Mouse (Mus musculus): ENCODE results near the gene Ank3. TPM values are rescaled to one million over a fixed set of nuclear protein-coding genes. Genes with fewer than 3 reads are reported as not detected.

The Ank3 gene
- polyA plus RNA-seq, 1 experiment from 2014 or later = 24.5 TPM

DNA sequence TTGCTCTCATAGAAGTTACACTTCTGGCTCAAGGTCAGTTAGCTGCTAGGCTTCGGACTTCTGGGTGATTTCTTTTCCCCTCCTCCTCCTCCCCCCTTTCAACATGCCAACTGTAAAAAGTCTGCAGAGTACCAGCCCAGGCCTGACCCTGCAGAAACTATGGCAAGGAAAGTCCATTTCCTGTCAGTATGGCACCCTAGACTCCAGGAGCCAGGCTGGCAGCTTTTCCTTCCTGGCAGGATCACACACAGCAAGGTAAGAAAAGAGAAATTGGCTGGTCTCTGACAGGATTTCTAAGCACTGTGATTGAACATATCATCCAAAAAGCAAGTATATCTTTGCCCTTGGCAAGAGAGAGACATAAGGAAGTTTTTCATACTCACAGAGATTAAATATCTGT lies 333.3 kb downstream of the Ank3 start:
- H3K9ac ChIP-seq (replicated peaks; ENCODE audit: low read depth) = no peak overlapping the region
- WGBS = 53% methylated on average over 1 of the region's 1 CpGs
- H3K36me3 ChIP-seq (ENCODE audit: insufficient read depth, low read length) = no peaks in the 10 kb centered on the region
- H3K27ac ChIP-seq (ENCODE audit: low read length) = no peak overlapping the region
- no peaks in the 10 kb centered on the region for H3K27me3 ChIP-seq (replicated peaks; ENCODE audit: insufficient read depth, low read length)
- no peak overlapping the region for H3K4me3 ChIP-seq (ENCODE audit: low read depth, low read length)
- TF ChIP-seq EP300 (IDR thresholded peaks at IDR 0.05) (no peak), CTCF (IDR thresholded peaks at IDR 0.05) (no peak)
- no peaks in the 10 kb centered on the region for H3K4me1 ChIP-seq (ENCODE audit: insufficient read depth, low read depth, low read length)
- no peak for ATAC-seq
- H3K9me3 ChIP-seq (ENCODE audit: low read length) = no peaks in the 10 kb centered on the region
- no peak for DNase-seq (ENCODE audit: low spot score)
- no peak overlapping the region for H3K4me2 ChIP-seq (replicated peaks; ENCODE audit: low read depth, low read length)

DNA sequence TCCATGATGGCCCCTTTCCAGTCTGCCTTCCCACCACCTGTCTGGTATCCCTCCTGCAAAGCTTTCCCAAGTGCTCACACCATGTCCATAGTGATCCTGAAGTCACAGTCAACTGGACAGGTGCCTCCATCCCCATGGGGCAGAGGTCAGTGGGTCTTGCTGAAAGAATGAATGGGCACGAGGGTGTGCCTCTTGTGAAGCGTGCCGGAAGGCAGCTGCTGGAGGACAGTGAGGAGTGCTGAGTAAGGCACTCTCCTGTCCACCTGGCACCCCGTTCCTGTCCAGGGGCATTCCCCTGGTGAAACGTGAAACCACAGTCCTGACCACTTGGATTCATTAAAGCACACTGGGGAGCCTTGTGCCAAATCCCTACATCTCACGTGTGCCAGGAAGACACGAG lies 337.7 kb downstream of the Ank3 start:
- Histone ChIP-seq H3K27ac (ENCODE audit: low read length) (no peak overlapping the region), H3K4me2 (replicated peaks; ENCODE audit: low read depth, low read length) (no peak overlapping the region), H3K4me1 (ENCODE audit: insufficient read depth, low read depth, low read length) (no peaks in the 10 kb centered on the region), H3K9ac (replicated peaks; ENCODE audit: low read depth) (no peak overlapping the region), H3K4me3 (ENCODE audit: low read depth, low read length) (no peak overlapping the region), H3K9me3 (ENCODE audit: low read length) (no peaks in the 10 kb centered on the region), H3K36me3 (ENCODE audit: insufficient read depth, low read length) (no peaks in the 10 kb centered on the region), H3K27me3 (replicated peaks; ENCODE audit: insufficient read depth, low read length) (no peaks in the 10 kb centered on the region)
- no peak for ATAC-seq
- TF ChIP-seq EP300 (IDR thresholded peaks at IDR 0.05) (no peak), CTCF (IDR thresholded peaks at IDR 0.05) (no peak)
- no peak for DNase-seq (ENCODE audit: low spot score)
- 57% methylated on average over 7 of the region's 7 CpGs for WGBS

DNA sequence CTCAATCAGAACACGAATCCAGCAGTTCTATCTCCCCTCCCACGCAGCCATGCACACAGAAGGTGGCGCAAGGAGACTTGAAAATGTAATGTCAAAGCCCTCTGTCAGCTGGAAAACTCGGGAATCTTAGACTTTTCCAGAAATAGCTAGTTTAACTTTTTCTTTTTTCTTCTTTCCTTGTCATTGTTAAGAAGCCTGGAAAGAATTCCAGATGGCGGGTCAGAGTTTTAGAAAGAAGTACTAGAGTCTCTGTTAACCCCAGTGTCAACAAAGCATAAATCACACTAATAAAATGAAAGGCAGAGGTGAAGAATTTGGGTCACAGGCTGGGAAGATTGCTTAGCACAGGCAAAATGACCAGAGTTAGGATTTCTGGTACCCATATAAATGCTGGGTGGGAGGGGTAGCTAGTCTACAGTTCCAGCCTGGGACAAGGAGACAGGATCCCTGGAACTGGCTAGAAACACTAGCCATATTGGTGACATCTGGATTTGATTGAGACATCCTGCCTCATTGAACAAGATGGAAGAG lies 340.2 kb downstream of the Ank3 start:
- Histone ChIP-seq H3K9me3 (ENCODE audit: low read length) (no peaks in the 10 kb centered on the region), H3K9ac (replicated peaks; ENCODE audit: low read depth) (no peak overlapping the region), H3K4me1 (ENCODE audit: insufficient read depth, low read depth, low read length) (no peaks in the 10 kb centered on the region), H3K4me2 (replicated peaks; ENCODE audit: low read depth, low read length) (no peak overlapping the region), H3K27me3 (replicated peaks; ENCODE audit: insufficient read depth, low read length) (no peaks in the 10 kb centered on the region), H3K36me3 (ENCODE audit: insufficient read depth, low read length) (no peaks in the 10 kb centered on the region), H3K27ac (ENCODE audit: low read length) (no peak overlapping the region), H3K4me3 (ENCODE audit: low read depth, low read length) (no peak overlapping the region)
- 44% methylated on average over 5 of the region's 5 CpGs for WGBS
- peak; percentile 25 for DNase-seq (ENCODE audit: low spot score)
- no peak for ATAC-seq
- TF ChIP-seq CTCF (IDR thresholded peaks at IDR 0.05) (peak; percentile 30; the same call in 1 of the 2 replicates), EP300 (IDR thresholded peaks at IDR 0.05) (no peak)

DNA sequence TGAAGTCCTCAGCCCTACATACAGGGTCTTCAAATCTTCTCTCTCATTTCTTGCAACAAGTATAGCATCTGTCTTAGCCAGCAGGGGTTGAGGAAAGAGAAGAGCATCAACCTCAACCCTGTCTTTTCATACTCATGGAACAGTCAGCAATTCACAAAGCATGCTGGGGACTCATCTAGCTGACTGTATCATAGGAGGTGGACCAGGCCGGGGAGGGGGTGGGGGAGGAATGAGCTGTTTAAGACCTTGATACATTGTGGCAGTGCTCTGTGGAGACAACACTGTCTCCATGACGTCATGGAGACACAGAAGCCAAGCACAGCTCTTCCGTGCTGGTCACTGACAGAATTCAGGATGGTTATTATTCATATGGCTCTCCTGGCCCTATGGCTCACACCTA lies 344.0 kb downstream of the Ank3 start:
- H3K4me1 ChIP-seq (ENCODE audit: insufficient read depth, low read depth, low read length) = no peaks in the 10 kb centered on the region
- no peak overlapping the region for H3K9ac ChIP-seq (replicated peaks; ENCODE audit: low read depth)
- WGBS = 71% methylated on average over 3 of the region's 3 CpGs
- no peaks in the 10 kb centered on the region for H3K36me3 ChIP-seq (ENCODE audit: insufficient read depth, low read length)
- H3K4me2 ChIP-seq (replicated peaks; ENCODE audit: low read depth, low read length) = no peak overlapping the region
- no peaks in the 10 kb centered on the region for H3K27me3 ChIP-seq (replicated peaks; ENCODE audit: insufficient read depth, low read length)
- ATAC-seq = no peak
- H3K4me3 ChIP-seq (ENCODE audit: low read depth, low read length) = no peak overlapping the region
- DNase-seq (ENCODE audit: low spot score) = no peak
- H3K27ac ChIP-seq (ENCODE audit: low read length) = no peak overlapping the region
- no peaks in the 10 kb centered on the region for H3K9me3 ChIP-seq (ENCODE audit: low read length)
- TF ChIP-seq EP300 (IDR thresholded peaks at IDR 0.05) (no peak), CTCF (IDR thresholded peaks at IDR 0.05) (no peak)

GRCm38 (mm10) chr10:69744181-69744580 lies 345.6 kb downstream of the Ank3 start:
- H3K27ac ChIP-seq (ENCODE audit: low read length) = no peak overlapping the region
- H3K9ac ChIP-seq (replicated peaks; ENCODE audit: low read depth) = no peak overlapping the region
- H3K36me3 ChIP-seq (ENCODE audit: insufficient read depth, low read length) = no peaks in the 10 kb centered on the region
- DNase-seq (ENCODE audit: low spot score) = peak; percentile 9
- no peaks in the 10 kb centered on the region for H3K9me3 ChIP-seq (ENCODE audit: low read length)
- H3K4me1 ChIP-seq (ENCODE audit: insufficient read depth, low read depth, low read length) = no peaks in the 10 kb centered on the region
- TF ChIP-seq CTCF (IDR thresholded peaks at IDR 0.05) (no peak), EP300 (IDR thresholded peaks at IDR 0.05) (no peak)
- no peak overlapping the region for H3K4me3 ChIP-seq (ENCODE audit: low read depth, low read length)
- no peak overlapping the region for H3K4me2 ChIP-seq (replicated peaks; ENCODE audit: low read depth, low read length)
- ATAC-seq = no peak
- WGBS = 44% methylated on average over 8 of the region's 8 CpGs
- H3K27me3 ChIP-seq (replicated peaks; ENCODE audit: insufficient read depth, low read length) = no peaks in the 10 kb centered on the region

DNA sequence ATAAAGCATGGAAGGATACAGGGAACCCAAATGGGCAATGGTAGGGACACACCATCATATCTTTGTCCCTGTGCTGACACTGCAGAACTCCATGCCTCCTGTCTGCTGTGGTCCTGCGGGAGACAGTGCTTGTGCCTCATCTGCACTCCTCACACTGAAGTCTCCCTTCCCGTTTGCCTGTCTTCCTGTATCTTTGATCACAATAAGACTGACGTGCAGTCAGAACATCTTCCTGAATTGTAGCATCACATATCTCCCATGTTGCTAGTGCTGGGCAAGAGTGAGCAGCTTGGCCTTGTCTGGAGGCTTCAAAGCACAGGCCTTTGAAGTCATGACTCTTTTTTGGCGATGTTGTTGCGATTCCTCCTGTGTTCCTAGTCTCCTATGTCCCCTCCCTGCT lies 346.3 kb downstream of the Ank3 start:
- no peaks in the 10 kb centered on the region for H3K4me1 ChIP-seq (ENCODE audit: insufficient read depth, low read depth, low read length)
- H3K36me3 ChIP-seq (ENCODE audit: insufficient read depth, low read length) = no peaks in the 10 kb centered on the region
- TF ChIP-seq EP300 (IDR thresholded peaks at IDR 0.05) (no peak), CTCF (IDR thresholded peaks at IDR 0.05) (no peak)
- no peaks in the 10 kb centered on the region for H3K9me3 ChIP-seq (ENCODE audit: low read length)
- no peak overlapping the region for H3K9ac ChIP-seq (replicated peaks; ENCODE audit: low read depth)
- no peak overlapping the region for H3K27ac ChIP-seq (ENCODE audit: low read length)
- DNase-seq (ENCODE audit: low spot score) = no peak
- H3K4me2 ChIP-seq (replicated peaks; ENCODE audit: low read depth, low read length) = no peak overlapping the region
- H3K27me3 ChIP-seq (replicated peaks; ENCODE audit: insufficient read depth, low read length) = no peaks in the 10 kb centered on the region
- WGBS = 73% methylated on average over 5 of the region's 5 CpGs
- no peak overlapping the region for H3K4me3 ChIP-seq (ENCODE audit: low read depth, low read length)
- no peak for ATAC-seq

- no peak overlapping the region for H3K27ac ChIP-seq (ENCODE audit: low read length)
- no peak overlapping the region for H3K9ac ChIP-seq (replicated peaks; ENCODE audit: low read depth)
- no peaks in the 10 kb centered on the region for H3K9me3 ChIP-seq (ENCODE audit: low read length)
- H3K36me3 ChIP-seq (ENCODE audit: insufficient read depth, low read length) = no peaks in the 10 kb centered on the region
- no peak overlapping the region for H3K4me2 ChIP-seq (replicated peaks; ENCODE audit: low read depth, low read length)
- no peak for ATAC-seq
- no peaks in the 10 kb centered on the region for H3K27me3 ChIP-seq (replicated peaks; ENCODE audit: insufficient read depth, low read length)
- 69% methylated on average over 8 of the region's 8 CpGs for WGBS
- H3K4me1 ChIP-seq (ENCODE audit: insufficient read depth, low read depth, low read length) = no peaks in the 10 kb centered on the region
- DNase-seq (ENCODE audit: low spot score) = no peak
- no peak overlapping the region for H3K4me3 ChIP-seq (ENCODE audit: low read depth, low read length)
- TF ChIP-seq CTCF (IDR thresholded peaks at IDR 0.05) (no peak), EP300 (IDR thresholded peaks at IDR 0.05) (no peak)
These were observed 347.7 kb downstream of the Ank3 start for GRCm38 (mm10) chr10:69746322-69746721.

Data from lung, postnatal 0 days (tissue).